Mouse (Mus musculus): ENCODE measurements around the gene Poc1a. TPM values are rescaled to one million over a fixed set of nuclear protein-coding genes. Genes with fewer than 3 reads are reported as not detected.

Poc1a gene
- total RNA-seq, 2 experiments from 2014 or later, result 7.3 to 8.8 TPM

DNA sequence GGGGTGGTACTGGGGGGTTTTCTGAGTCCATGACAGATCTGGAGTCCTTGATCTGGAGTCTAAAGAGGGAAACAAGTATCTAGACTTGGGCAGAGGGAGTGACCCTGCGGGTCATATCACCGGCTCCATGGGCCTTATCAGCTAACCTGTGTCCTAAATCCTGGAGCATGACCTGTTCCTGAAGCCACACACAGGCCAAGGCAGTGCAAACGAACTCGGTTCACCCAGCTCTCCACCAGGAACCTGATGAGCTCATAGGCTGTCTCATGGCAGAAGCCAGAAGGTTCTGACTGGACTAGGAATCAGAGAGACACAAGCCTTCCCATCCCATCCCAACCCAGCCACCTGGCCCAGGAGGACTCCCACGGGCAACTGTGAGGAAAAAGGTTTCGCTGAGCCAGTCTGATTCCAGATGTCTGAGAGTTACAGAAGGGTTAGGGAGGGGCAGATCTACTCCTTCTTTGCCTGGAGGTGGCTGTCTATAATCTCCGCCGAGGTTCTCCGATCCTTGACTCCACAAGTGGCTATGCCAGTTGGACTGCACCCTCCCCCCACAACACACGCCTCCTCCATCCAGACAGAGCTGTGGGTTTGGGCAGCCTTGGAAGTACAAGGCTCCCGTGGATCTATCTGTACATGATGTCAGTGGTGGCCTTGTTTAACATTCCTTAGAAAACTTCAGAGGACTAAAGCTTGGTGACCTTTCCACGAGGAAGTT, 15.3 kb upstream of the Poc1a start:
- DNase-seq, result peak; percentile 81

- DNase-seq, result peak; percentile 87
Measured at GRCm38 (mm10) chr9:106266936-106267657, 13.8 kb upstream of the Poc1a start.

DNA sequence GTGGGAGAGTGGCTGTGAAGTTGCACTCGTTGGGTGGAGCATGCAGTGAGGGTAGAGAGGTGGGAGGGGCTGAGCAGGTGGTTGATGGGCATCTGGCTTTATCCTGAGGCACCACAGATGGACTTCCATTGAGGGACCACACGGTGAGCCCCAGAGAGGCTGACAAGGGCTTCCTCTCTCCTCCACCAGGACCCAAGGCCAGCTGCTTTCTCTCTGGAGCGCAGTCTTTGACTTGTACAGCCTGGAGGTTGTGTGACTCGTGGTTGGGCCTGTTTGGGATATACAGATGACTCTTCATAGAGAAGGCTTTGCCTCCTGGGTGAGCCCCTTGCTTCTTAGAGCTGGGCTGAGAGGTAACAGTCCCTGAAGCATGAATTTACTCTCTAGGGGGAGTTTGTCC, 12.4 kb upstream of the Poc1a start:
- peak; percentile 43 for DNase-seq

DNA sequence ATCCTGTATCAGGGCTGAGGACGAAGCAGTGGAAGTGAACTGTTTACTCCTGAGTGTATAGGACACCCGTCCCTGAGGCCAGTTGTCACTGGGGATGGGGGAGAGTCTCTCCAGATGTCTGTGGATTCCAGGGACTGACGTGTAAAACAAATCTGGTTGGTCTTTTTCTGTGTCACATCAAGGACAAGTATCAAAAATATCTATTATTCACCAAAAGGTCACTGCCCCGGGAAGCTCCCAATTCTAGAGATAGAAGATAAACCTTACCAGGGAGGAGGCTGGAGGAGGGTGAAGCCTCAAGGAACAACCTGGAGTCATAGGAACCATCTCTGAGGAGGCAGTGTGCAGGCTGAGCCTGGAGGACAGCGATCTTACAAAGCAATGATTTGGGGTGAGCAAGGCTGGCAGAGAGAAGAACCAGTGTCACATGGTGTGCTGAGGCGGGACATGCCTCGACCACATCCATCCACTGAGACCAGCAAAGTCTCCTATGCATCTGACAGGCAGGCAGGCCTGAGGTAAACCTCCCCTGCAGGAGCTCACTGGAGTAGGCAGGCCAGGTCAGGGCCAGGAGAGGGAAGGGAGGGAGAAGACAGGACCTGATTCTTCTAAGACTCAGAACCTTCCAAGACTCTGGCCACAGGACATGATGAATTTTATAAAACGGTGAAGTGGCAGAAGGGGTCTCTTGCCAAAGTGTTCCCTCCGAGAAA, 11.6 kb upstream of the Poc1a start:
- DNase-seq, result no peak

- DNase-seq, result no peak
Measured at GRCm38 (mm10) chr9:106269879-106270278, 11.0 kb upstream of the Poc1a start.

- DNase-seq, result no peak
Measured at GRCm38 (mm10) chr9:106270656-106271055, 10.2 kb upstream of the Poc1a start.

- DNase-seq, result no peak
Measured at GRCm38 (mm10) chr9:106272288-106272687, 8.6 kb upstream of the Poc1a start.

- DNase-seq, result no peak
Measured at GRCm38 (mm10) chr9:106273276-106273675, 7.6 kb upstream of the Poc1a start.

- DNase-seq, result peak; percentile 64
Measured at GRCm38 (mm10) chr9:106273791-106274190, 7.1 kb upstream of the Poc1a start.

GRCm38 (mm10) chr9:106274652-106275180, 6.1 kb upstream of the Poc1a start:
- DNase-seq, result no peak

GRCm38 (mm10) chr9:106275806-106276205, 5.1 kb upstream of the Poc1a start:
- DNase-seq, result no peak

DNA sequence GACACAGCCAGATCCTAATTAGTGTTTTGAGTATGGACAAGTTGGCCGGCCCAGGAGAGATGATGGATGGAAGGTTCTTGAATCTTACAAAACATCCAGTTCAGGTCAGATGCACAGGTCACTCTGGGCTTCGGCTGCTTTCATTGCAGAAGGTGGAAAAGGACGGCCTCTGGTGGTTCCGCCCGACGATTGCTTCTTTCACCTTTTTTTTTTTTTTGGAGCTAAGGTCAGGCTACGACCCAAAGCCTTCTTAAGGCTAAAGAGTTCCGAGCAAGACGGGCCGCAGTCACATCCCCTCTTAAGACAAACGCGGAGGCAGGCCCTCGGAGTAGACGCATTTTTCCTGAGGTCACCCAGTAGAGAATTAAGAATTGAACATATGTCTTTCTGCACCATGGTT, 475 bp upstream of the Poc1a start:
- DNase-seq, result peak; percentile 69

DNA sequence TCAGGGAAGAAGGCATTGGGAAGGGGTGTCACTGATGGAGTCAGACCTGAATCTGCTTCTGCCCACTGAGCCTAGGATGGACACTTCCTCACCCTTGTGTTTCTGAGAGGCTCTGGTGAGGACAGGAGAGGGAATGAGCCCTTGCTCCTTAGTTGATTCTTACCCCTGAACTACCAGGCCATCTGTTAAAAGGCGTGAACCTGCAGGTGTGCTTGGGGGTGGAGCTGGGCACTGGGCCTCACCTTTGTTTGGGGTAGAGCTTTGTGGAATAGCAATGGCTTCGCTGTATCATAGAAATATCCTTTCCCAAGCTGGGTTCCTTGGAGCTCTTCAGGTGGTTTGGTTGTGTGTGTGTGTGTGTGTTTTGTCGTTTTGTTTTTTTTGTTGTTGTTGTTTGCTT, 1.2 kb downstream of the Poc1a start:
- DNase-seq, result no peak

DNA sequence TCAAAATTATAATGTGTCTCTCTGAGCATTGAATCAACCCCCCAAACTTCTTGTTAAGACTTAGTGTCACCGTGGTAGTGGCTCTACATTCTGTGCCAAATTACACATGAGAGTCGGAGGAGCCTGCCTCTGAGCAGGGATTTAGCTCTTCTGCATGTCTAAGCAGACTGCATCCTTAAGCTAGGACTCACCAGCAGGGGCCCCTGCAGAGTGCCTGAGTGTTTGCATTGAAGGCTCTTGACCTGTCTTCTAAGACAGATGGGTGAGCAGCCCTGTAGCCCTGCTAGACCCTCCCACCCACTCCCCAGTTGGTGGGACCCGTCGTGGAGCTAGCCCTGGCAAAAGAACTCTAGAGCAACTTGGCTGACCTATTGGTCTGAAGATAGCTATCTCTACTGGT, 6.3 kb downstream of the Poc1a start:
- DNase-seq, result no peak

DNA sequence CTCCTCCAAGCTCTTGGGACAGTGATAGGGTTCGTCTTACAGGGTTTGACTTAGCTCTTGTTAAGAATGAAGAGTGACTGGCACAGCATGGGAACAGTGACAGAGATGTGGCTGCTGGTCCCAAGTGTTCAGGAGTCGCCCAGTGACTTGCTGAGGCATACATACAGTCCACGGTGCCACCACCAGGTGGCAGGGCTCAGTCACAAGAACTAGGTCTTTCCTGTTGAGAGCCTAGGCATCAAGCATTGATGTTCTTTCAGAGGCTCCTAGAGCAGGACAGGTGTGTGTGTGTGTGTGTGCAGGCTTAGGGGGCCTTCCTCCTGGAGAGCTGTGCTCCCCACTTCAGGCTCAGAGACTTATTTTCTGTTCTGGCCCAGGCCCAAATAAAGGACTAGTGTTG, 8.0 kb downstream of the Poc1a start:
- peak; percentile 86 for DNase-seq

DNA sequence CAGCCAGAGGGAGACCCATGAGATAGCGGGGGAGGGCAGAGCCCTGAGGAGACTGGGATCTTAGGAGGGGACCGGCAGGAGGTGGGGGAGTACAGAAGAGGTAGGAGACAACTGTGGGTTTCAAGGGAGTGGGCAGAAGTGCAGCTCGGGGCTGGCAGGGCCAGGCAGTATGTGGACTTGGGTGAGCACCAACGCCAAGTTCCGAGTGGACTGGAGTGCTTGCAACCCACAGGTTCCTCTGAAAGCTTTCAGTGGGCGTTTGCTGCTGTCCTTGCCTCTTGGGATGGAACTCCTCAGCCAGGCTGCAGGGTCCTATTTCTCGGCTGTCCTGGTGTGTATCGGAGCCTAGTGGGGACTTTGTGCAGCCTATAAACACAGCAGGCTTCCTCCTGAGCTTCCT, 9.0 kb downstream of the Poc1a start:
- no peak for DNase-seq

DNA sequence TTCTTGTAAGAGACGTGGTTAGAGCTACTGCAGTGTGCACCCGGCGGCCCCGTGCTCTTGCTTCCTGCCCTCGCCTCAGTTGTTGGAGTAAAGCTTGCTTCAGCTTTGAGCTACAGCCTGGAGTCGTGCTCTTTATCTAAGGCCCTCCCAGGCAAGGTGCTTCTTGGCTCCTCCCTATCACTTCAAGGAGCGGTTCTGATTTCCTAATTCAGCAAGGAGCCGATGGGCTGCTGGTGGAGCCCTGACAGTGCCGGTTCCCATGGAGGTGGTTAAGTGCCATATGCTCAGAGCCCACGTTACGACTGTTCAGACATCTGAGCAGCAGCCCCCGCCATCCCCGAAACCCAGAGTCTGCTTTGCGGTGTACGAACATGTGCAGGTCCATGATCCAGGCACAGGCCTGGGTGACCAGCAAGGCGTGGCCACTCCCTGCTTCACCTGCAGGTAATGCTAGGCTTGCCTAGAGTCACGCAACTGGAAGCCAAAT, 9.8 kb downstream of the Poc1a start:
- DNase-seq, result no peak

GRCm38 (mm10) chr9:106293569-106294156, 12.8 kb downstream of the Poc1a start:
- no peak for DNase-seq

DNA sequence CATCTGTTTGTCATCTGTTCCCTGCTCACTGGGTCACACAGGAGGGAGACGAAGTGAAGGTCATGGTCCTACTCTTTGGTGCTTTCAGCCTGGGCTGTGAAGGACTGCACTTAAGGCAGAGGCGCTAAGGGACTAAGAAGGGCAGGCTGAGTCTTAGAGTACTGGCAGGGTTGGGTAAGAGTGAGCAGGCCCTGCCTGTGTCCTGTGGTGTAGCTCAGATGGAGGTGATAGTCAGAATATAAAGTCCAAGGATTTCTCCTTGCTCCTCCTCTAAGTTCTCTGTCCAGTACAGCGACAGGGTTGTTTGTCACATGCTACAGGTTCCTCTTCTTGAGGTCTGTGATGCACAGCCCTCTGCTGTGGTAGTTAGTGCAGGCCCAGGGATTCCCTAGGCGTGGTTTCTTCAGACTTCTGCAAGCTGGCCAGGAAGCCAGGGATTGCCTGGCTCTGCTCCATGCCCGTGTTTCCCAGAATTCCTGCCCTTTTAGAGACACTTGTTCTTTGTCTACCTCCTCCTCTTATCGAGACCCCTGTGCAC, 15.8 kb downstream of the Poc1a start:
- no peak for DNase-seq

GRCm38 (mm10) chr9:106300176-106300803, 19.4 kb downstream of the Poc1a start:
- no peak for DNase-seq

GRCm38 (mm10) chr9:106300949-106301348, 20.1 kb downstream of the Poc1a start:
- DNase-seq, result no peak

Measured in adrenal gland, postnatal 10 days (tissue).